Mouse (Mus musculus): Measurements from ENCODE around the gene Primpol.
"Not testable (repeated sequence)": the region's sequence is repeated elsewhere in the genome, so short reads cannot be mapped to it uniquely, and the experiment has no call there.

Primpol gene

GRCm38 (mm10) chr8:46611557-46611956 lies 5.5 kb downstream of the Primpol start:
- in situ Hi-C loops (cut with MboI, MseI), result loop anchor here (25.0 kb wide), 2 partner anchors 1076 to 1101 kb away; partner anchors contain the start of genes Cdkn2aip (in 1 of the 2) and Ing2 (in 1 of the 2)

GRCm38 (mm10) chr8:46606930-46607329 lies 10.1 kb downstream of the Primpol start:
- in situ Hi-C loops (cut with MboI, MseI), result loop anchor here (25.0 kb wide), 2 partner anchors 1080 to 1105 kb away; partner anchors contain the start of genes Cdkn2aip (in 1 of the 2) and Ing2 (in 1 of the 2)

GRCm38 (mm10) chr8:46603587-46603986 lies 13.4 kb downstream of the Primpol start:
- in situ Hi-C loops (cut with MboI, MseI), result loop anchor here (25.0 kb wide), 2 partner anchors 1084 to 1109 kb away; partner anchors contain the start of genes Cdkn2aip (in 1 of the 2) and Ing2 (in 1 of the 2)

GRCm38 (mm10) chr8:46600959-46601707 lies 15.9 kb downstream of the Primpol start:
- in situ Hi-C loops (cut with MboI, MseI), result loop anchor here (25.0 kb wide), 2 partner anchors 1086 to 1111 kb away; partner anchors contain the start of genes Cdkn2aip (in 1 of the 2) and Ing2 (in 1 of the 2)

- in situ Hi-C loops (cut with MboI, MseI), result no loop called here
These were observed 17.6 kb downstream of the Primpol start for GRCm38 (mm10) chr8:46599314-46599904.

GRCm38 (mm10) chr8:46598753-46599152 lies 18.3 kb downstream of the Primpol start:
- in situ Hi-C loops (cut with MboI, MseI), result no loop called here

- in situ Hi-C loops (cut with MboI, MseI), result no loop called here
These were observed 18.9 kb downstream of the Primpol start for GRCm38 (mm10) chr8:46598114-46598513.

GRCm38 (mm10) chr8:46597411-46597810 lies 19.6 kb downstream of the Primpol start:
- in situ Hi-C loops (cut with MboI, MseI), result no loop called here

- in situ Hi-C loops (cut with MboI, MseI), result no loop called here
These were observed 20.5 kb downstream of the Primpol start for GRCm38 (mm10) chr8:46596530-46596929.

GRCm38 (mm10) chr8:46595593-46595992 lies 21.4 kb downstream of the Primpol start:
- in situ Hi-C loops (cut with MboI, MseI), result no loop called here

- in situ Hi-C loops (cut with MboI, MseI), result no loop called here
These were observed 23.2 kb downstream of the Primpol start for GRCm38 (mm10) chr8:46593772-46594171.

GRCm38 (mm10) chr8:46593067-46593466 lies 23.9 kb downstream of the Primpol start:
- in situ Hi-C loops (cut with MboI, MseI), result no loop called here

GRCm38 (mm10) chr8:46588663-46589062 lies 28.3 kb downstream of the Primpol start:
- in situ Hi-C loops (cut with MboI, MseI), result no loop called here

- in situ Hi-C loops (cut with MboI, MseI), result no loop called here
These were observed 29.1 kb downstream of the Primpol start for GRCm38 (mm10) chr8:46587911-46588310.

GRCm38 (mm10) chr8:46585576-46585975 lies 31.4 kb downstream of the Primpol start:
- in situ Hi-C loops (cut with MboI, MseI), result no loop called here

GRCm38 (mm10) chr8:46584328-46584727 lies 32.7 kb downstream of the Primpol start:
- in situ Hi-C loops (cut with MboI, MseI), result not testable (repeated sequence)

GRCm38 (mm10) chr8:46578794-46579193 lies 38.2 kb downstream of the Primpol start:
- in situ Hi-C loops (cut with MboI, MseI), result no loop called here

- in situ Hi-C loops (cut with MboI, MseI), result loop anchor here in 1 of 2 experiments (25.0 kb wide), 1 partner anchor 788 kb away; no protein-coding TSS in a partner anchor
These were observed 43.0 kb downstream of the Primpol start for GRCm38 (mm10) chr8:46573964-46574363.

- in situ Hi-C loops (cut with MboI, MseI), result loop anchor here in 1 of 2 experiments (25.0 kb wide), 1 partner anchor 789 kb away; no protein-coding TSS in a partner anchor
These were observed 43.6 kb downstream of the Primpol start for GRCm38 (mm10) chr8:46573446-46573845.

- in situ Hi-C loops (cut with MboI, MseI), result loop anchor here in 1 of 2 experiments (25.0 kb wide), 1 partner anchor 792 kb away; no protein-coding TSS in a partner anchor
These were observed 46.3 kb downstream of the Primpol start for GRCm38 (mm10) chr8:46570673-46571072.

GRCm38 (mm10) chr8:46569659-46570441 lies 47.2 kb downstream of the Primpol start:
- in situ Hi-C loops (cut with MboI, MseI), result loop anchor here in 1 of 2 experiments (25.0 kb wide), 1 partner anchor 792 kb away; no protein-coding TSS in a partner anchor
